Mouse (Mus musculus) limb, embryonic 14.5 days (tissue): ENCODE measurements at regions not wholly inside any gene's neighbourhood (a gene's known extent, or its start where the extent isn't known, plus 50 kb on each side); places are given as distances from the start of the nearest gene placed in this dataset.

Experiments
- ATAC-seq: fragments of 200-750 bp; cut with Nextera tagmentation; 2 replicates; pipeline ENCODE4 v1.8.0; 2017; ENCODE audit warnings: low read depth, moderate number of reproducible peaks, moderate TSS enrichment; ENCODE audit not compliant: low FRiP score
- DNase-seq: peaks from one replicate; pipeline ENCODE4 v3.0.0-alpha.2; 2015; ENCODE audit warnings: low spot score
- H3K27ac ChIP-seq: fragments of 300-500 bp; sonication (generic); replicated peaks from 2 replicates; pipeline ENCODE4 v1.5.1; 2014; ENCODE audit warnings: low read depth, mild to moderate bottlenecking, low read length, moderate library complexity, mixed read lengths
- H3K27me3 ChIP-seq: fragments of 300-500 bp; sonication (generic); 2 replicates; pipeline ENCODE4 v1.6.1; 2014; ENCODE audit warnings: low read length, mixed read lengths; ENCODE audit not compliant: control insufficient read depth, insufficient read depth
- H3K36me3 ChIP-seq: fragments of 300-500 bp; sonication (generic); 2 replicates; pipeline ENCODE4 v1.6.1; 2014; ENCODE audit warnings: mild to moderate bottlenecking, low read length, moderate library complexity, mixed read lengths; ENCODE audit not compliant: control insufficient read depth, insufficient read depth
- H3K4me1 ChIP-seq: fragments of 300-500 bp; sonication (generic); 2 replicates; pipeline ENCODE4 v1.6.1; 2014; ENCODE audit warnings: antibody characterized with exemption, low read length, mixed read lengths; ENCODE audit not compliant: control insufficient read depth, insufficient read depth
- H3K4me2 ChIP-seq: fragments of 300-500 bp; sonication (generic); replicated peaks from 2 replicates; pipeline ENCODE4 v1.6.1; 2014; ENCODE audit warnings: low read depth, mild to moderate bottlenecking, low read length, moderate library complexity; ENCODE audit not compliant: severe bottlenecking
- H3K4me3 ChIP-seq: fragments of 300-500 bp; sonication (generic); replicated peaks from 2 replicates; pipeline ENCODE4 v1.5.1; 2014; ENCODE audit warnings: low read length
- H3K9ac ChIP-seq: fragments of 300-500 bp; sonication (generic); 2 replicates; pipeline ENCODE4 v1.6.1; 2014; ENCODE audit warnings: mild to moderate bottlenecking, low read depth, low read length, moderate library complexity; ENCODE audit not compliant: severe bottlenecking
- H3K9me3 ChIP-seq: fragments of 300-500 bp; sonication (generic); 2 replicates; pipeline ENCODE4 v1.6.1; 2016; ENCODE audit warnings: low read length; ENCODE audit not compliant: control insufficient read depth
- POLR2A ChIP-seq: fragments of 200-500 bp; IDR thresholded peaks from 2 replicates; pipeline ENCODE4 v1.8.0; 2012; ENCODE audit warnings: inconsistent platforms, mild to moderate bottlenecking, moderate library complexity, borderline replicate concordance; ENCODE audit not compliant: insufficient read depth, insufficient read length; ENCODE audit errors: extremely low read depth
- WGBS: fragments of 180-500 bp; shearing (Covaris S2); extraction: QIAGEN DNeasy Blood & Tissue Kit; methylation state at CpG from one replicate; pipeline ENCODE4 v1.1.7; 2014; 5-methylcytosine and 5-hydroxymethylcytosine counted together

GRCm38 (mm10) chr15:62658695-62659094 lies 1186.3 kb downstream of the Gsdmc2 start:
- Histone ChIP-seq H3K9ac (no peak overlapping the region), H3K36me3 (no peaks in the 10 kb centered on the region), H3K9me3 (no peaks in the 10 kb centered on the region), H3K4me2 (no peak overlapping the region), H3K27ac (no peak overlapping the region), H3K4me1 (no peaks in the 10 kb centered on the region), H3K4me3 (no peak overlapping the region), H3K27me3 (no peaks in the 10 kb centered on the region)
- no peak for TF ChIP-seq POLR2A
- WGBS, result 83% methylated on average over 1 of the region's 1 CpGs
- DNase-seq (no peak), ATAC-seq (no peak)

- no peak overlapping the region for H3K27ac ChIP-seq
- no peak overlapping the region for H3K4me2 ChIP-seq
- H3K4me1 ChIP-seq, result no peaks in the 10 kb centered on the region
- no peak for ATAC-seq
- no peaks in the 10 kb centered on the region for H3K36me3 ChIP-seq
- H3K27me3 ChIP-seq, result no peaks in the 10 kb centered on the region
- H3K4me3 ChIP-seq, result no peak overlapping the region
- H3K9me3 ChIP-seq, result no peaks in the 10 kb centered on the region
- no peak for TF ChIP-seq POLR2A
- no peak for DNase-seq
- 81% methylated on average over 6 of the region's 6 CpGs for WGBS
- H3K9ac ChIP-seq, result no peak overlapping the region
These were observed 1198.4 kb downstream of the Gsdmc2 start for GRCm38 (mm10) chr15:62646476-62647168.

GRCm38 (mm10) chr15:62644744-62645143 lies 1200.2 kb downstream of the Gsdmc2 start:
- ATAC-seq, result no peak
- H3K9ac ChIP-seq, result no peak overlapping the region
- no peaks in the 10 kb centered on the region for H3K4me1 ChIP-seq
- DNase-seq, result no peak
- no peaks in the 10 kb centered on the region for H3K27me3 ChIP-seq
- no peak overlapping the region for H3K27ac ChIP-seq
- H3K4me3 ChIP-seq, result no peak overlapping the region
- H3K36me3 ChIP-seq, result no peaks in the 10 kb centered on the region
- 71% methylated on average over 2 of the region's 2 CpGs for WGBS
- H3K4me2 ChIP-seq, result no peak overlapping the region
- TF ChIP-seq POLR2A, result no peak
- no peaks in the 10 kb centered on the region for H3K9me3 ChIP-seq

- H3K27me3 ChIP-seq, result no peaks in the 10 kb centered on the region
- H3K4me1 ChIP-seq, result no peaks in the 10 kb centered on the region
- DNase-seq (no peak), ATAC-seq (no peak)
- H3K4me2 ChIP-seq, result no peak overlapping the region
- H3K9me3 ChIP-seq, result no peaks in the 10 kb centered on the region
- TF ChIP-seq POLR2A, result no peak
- H3K9ac ChIP-seq, result no peak overlapping the region
- no peak overlapping the region for H3K4me3 ChIP-seq
- WGBS, result 76% methylated on average over 1 of the region's 1 CpGs
- no peaks in the 10 kb centered on the region for H3K36me3 ChIP-seq
- no peak overlapping the region for H3K27ac ChIP-seq
These were observed 1200.7 kb downstream of the Gsdmc2 start for GRCm38 (mm10) chr15:62644296-62644695.

- Histone ChIP-seq H3K4me1 (no peaks in the 10 kb centered on the region), H3K4me2 (no peak overlapping the region), H3K27ac (no peak overlapping the region), H3K9ac (no peak overlapping the region), H3K27me3 (no peaks in the 10 kb centered on the region), H3K9me3 (no peaks in the 10 kb centered on the region), H3K36me3 (no peaks in the 10 kb centered on the region), H3K4me3 (no peak overlapping the region)
- no peak for TF ChIP-seq POLR2A
- WGBS, result 75% methylated on average over 7 of the region's 7 CpGs
- ATAC-seq (no peak), DNase-seq (no peak)
These were observed 1203.8 kb downstream of the Gsdmc2 start for GRCm38 (mm10) chr15:62641051-62641710.
